Mouse (Mus musculus) T-helper 2 cell (primary cell): Measurements from ENCODE around the gene Lmo4.

Experiments
- in situ Hi-C: fragments of 300-600 bp; cut with MboI, MseI; formaldehyde crosslinking; loops from one replicate; pipeline ENCODE4 v1.15.1; 2025; ENCODE audit warnings: high pct_unique_total_duplicates

The Lmo4 gene

GRCm38 (mm10) chr3:144151001-144151400 is 54.0 kb downstream of the Lmo4 start:
- in situ Hi-C loops: no loop called here

GRCm38 (mm10) chr3:144148234-144148633 is 56.8 kb downstream of the Lmo4 start:
- in situ Hi-C loops: no loop called here

DNA sequence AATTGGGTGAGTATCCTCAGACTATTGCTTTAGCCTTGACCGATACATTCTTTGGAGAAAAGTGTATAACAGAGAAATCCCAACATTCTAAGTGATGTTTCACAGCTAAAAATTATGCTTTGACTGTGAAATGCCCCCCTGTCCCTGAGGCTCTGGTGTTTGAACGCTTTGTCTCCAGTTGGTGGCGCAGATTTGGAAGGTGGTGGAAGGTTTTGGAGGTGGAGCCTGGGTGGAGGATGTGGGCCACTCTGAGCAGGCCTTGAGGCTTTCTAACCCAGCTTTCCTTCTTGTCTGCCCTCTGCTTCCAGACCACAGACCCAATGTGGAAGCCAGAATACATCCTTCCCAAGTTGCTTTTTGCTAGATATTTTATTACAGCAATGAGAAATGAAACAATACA is 57.8 kb downstream of the Lmo4 start:
- in situ Hi-C loops: no loop called here

DNA sequence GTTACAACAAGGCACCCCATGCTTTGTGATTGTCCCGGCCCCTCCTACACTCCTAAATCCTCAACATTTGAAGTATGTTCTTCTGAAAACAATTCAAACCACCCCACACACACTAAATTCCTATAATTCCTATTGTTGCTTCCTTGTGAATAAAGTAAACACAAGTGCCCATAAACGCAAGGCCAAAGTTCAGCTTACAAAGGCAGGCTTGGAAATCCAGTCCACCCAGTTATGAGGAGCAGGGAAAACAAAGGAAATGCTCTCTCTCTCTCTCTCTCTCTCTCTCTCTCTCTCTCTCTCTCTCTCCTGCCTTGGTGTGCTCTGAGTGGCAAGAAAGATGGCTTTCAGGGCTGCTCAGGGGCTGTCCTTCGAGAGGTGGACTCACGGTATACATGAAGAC is 61.0 kb downstream of the Lmo4 start:
- in situ Hi-C loops: no loop called here

DNA sequence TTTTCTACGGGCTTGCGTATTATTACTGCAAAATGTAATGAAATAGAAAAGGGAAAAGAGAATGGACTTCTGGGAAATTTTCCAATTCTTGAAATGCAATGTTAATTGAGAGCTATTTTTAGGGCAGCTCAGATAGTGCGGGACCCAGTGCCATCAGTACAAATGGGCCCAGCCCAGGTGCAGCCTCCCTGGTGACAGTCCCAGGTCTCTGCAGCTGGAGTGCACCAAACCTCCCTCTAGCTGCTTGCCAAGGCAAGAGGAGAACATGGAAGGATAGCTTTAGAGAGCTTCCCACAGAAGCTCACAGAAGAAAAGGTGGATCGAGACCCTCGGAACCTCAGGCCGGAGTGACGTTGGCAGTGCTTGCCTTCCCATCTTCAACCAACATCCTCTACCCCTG is 62.1 kb downstream of the Lmo4 start:
- in situ Hi-C loops: no loop called here

DNA sequence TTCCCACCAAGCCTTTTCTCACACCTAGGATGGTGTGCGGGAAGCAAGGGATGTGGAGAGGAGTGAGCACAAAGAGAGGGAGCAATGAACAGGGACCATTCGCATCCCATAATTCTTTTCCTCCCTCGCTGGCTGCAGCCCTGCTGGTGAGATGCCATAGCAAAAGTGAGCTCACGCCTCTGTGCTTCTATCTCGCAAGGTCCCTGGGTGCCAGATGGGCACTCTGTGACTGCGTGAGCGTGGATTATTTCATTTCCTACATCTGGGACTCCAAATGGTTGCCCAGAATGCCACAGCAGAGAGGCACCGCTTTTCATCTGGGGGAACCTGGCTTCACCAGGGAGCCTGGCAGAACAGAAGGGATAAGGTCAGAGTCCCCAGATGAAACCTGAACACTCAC is 63.2 kb downstream of the Lmo4 start:
- in situ Hi-C loops: no loop called here

DNA sequence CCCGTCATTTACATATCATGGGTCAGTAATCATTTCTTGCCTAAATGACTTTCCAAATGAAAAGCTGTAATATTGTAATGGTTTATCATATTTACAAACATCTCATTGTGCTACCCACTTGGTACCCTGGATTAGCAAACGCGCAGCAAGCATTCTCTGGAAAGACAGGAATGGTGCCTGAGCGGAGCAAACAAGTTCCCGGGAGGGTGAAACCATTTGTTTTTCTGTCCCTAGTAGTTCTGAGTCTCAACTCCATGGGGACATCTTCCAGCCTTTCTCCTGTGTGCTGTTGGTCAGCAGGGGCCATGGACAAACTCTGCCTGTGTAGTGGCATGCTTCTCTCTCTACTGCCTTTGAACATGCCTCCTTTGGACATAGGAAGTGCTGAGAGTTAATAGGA is 64.2 kb downstream of the Lmo4 start:
- in situ Hi-C loops: no loop called here

DNA sequence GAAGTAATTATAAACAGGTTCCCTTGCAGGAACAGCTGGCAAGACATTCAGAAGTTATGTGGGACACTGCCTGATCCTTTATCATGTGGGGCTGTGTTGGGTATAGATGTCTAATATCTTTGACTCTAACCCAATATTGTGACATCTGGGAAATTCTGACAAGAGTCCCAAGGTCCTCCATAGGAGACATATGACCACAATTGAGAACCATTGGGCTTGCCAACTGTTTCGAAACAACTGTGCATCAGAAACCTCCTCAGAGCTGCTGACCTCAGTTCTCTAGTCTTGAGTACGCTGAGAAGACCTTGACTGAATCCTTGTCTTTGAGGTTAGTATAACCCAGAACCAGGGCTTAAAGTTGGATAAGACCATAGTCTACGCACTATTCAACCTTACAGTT is 66.4 kb downstream of the Lmo4 start:
- in situ Hi-C loops: no loop called here
